Mouse (Mus musculus): Measurements from ENCODE around the gene Cox7c. TPM values are rescaled to one million over a fixed set of nuclear protein-coding genes. Genes with fewer than 3 reads are reported as not detected.
"Not testable (repeated sequence)": the region's sequence is repeated elsewhere in the genome, so short reads cannot be mapped to it uniquely, and the experiment has no call there.

Cox7c gene
- 586 and 642 TPM in 2 replicates for polyA plus RNA-seq (2015; fragmentation: Nextera tagmentation; extraction: Ambion mirVana)

DNA sequence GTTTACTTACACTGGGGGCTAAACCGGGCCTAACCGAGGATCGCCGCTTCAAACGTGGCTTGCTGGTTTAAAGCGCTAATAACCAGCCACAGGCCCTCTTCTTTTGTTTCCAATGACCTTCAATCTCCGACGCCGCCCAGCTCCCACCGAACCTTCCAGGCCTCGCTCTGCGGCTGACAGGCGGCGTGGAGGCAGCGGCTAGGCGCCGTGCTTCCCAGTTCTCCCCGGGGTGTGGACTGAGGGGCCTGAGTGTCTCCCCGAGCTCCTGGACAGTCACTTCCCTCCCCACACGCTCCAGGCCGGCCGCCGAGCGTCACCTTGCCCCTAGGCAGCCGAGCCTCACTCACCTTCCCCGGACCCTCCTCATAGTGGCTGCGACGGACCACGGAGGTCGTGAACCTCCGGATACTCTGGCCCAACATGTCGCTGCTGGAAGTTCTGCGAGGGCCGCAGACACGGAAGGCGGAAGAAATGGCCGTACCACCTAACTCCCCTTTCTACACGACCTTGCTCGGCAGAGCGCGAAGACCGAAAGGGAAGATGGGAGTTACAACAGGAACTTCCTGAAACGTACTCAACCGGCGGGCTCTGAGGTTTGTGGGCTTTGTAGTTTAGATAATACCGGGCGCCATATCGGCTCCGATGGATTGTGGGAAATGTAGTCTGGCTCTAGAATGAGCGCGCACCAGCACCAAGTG is at the start of gene Cox7c:
TSS of gene Cox7c (minus strand) at position 651 of the 698 bp plus-strand sequence.
- 1% methylated on average over 48 of the region's 51 CpGs for WGBS

DNA sequence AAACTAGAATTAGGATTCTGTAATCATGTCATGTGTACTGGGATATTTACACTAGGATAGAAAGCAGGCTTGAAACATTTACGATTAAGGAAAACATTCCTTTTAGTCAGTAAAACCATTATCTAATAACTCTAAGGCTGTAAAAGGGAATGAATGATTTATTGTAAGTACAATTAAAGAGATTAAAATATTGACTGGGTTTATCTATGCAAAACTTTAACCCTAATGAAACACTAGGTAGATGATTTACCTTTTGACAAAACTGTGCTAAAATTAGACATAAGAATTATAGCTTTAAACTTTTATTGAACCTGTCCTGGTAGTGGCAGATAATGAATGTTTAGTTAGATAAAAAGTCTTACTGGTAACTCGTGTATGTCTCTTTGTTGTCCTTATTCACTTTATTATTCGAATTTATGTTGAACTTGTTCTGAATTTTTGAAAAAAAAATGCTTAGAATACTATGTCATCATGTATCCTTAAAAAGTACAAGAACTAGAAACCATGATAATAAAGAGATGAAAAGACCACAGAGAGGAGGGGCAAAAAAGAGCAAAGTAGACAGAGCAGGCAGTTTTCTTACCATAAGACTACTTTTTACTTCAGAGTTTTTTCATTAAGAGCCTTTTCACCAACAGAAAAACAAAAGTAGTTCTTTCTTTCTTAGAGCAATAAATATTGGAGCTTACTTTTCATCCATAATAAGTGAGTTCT is 21.5 kb upstream of the Cox7c start:
- H3K4me3 ChIP-seq (ENCODE audit: low read length): no peak overlapping the region
- H3K9me3 ChIP-seq (ENCODE audit: control insufficient read depth, low read length): no peaks in the 10 kb centered on the region
- H3K4me2 ChIP-seq (ENCODE audit: low read depth, low read length): no peak overlapping the region
- 56% methylated on average over 3 of the region's 3 CpGs for WGBS
- H3K36me3 ChIP-seq (ENCODE audit: control insufficient read depth, insufficient read depth, low read length): no peaks in the 10 kb centered on the region
- H3K4me1 ChIP-seq (replicated peaks; ENCODE audit: control insufficient read depth, insufficient read depth, low read length): no peaks in the 10 kb centered on the region
- H3K9ac ChIP-seq (ENCODE audit: low read length): no peak overlapping the region
- H3K27me3 ChIP-seq (ENCODE audit: control insufficient read depth, insufficient read depth, low read depth, low read length): no peaks in the 10 kb centered on the region
- no peak for ATAC-seq (ENCODE audit: low read depth)
- H3K27ac ChIP-seq (ENCODE audit: low read length): no peak overlapping the region

More for the DNA sequence above, at the start of gene Cox7c:
- H3K4me2 ChIP-seq (ENCODE audit: low read depth, low read length): peak within 1 kb of the TSS; percentile 68
- ATAC-seq (ENCODE audit: low read depth): peak; percentile 100
- peaks cover 7% of the 10 kb centered on the region for H3K36me3 ChIP-seq (ENCODE audit: control insufficient read depth, insufficient read depth, low read length)
- H3K4me3 ChIP-seq (ENCODE audit: low read length): peak within 1 kb of the TSS; percentile 91
- no peaks in the 10 kb centered on the region for H3K9me3 ChIP-seq (ENCODE audit: control insufficient read depth, low read length)
- H3K27ac ChIP-seq (ENCODE audit: low read length): peak within 1 kb of the TSS; percentile 90
- H3K4me1 ChIP-seq (replicated peaks; ENCODE audit: control insufficient read depth, insufficient read depth, low read length): no peaks in the 10 kb centered on the region
- peak within 1 kb of the TSS; percentile 98 for H3K9ac ChIP-seq (ENCODE audit: low read length)
- no peaks in the 10 kb centered on the region for H3K27me3 ChIP-seq (ENCODE audit: control insufficient read depth, insufficient read depth, low read depth, low read length)

DNA sequence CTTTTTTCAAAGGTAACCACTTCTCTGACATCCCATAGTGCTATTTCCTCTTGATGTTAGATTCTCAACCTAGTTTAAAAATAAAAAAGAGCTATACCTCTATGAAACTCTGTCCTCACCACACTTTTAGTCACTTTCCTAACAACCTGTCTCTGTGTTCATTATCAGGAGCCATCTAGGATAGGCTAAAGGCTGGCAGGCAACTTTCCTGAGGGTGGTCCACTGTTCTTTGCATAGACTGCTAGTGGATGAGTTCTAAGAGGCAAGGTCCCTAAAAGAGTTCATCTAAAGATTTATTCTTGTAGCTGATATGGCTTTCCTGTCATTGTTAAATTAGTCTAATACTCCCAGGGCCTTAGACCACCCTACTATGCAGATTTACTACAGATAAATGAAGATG is 20.8 kb upstream of the Cox7c start:
- H3K4me3 ChIP-seq (ENCODE audit: low read length): no peak overlapping the region
- H3K4me2 ChIP-seq (ENCODE audit: low read depth, low read length): no peak overlapping the region
- H3K9ac ChIP-seq (ENCODE audit: low read length): no peak overlapping the region
- no peaks in the 10 kb centered on the region for H3K27me3 ChIP-seq (ENCODE audit: control insufficient read depth, insufficient read depth, low read depth, low read length)
- no peak for ATAC-seq (ENCODE audit: low read depth)
- no peaks in the 10 kb centered on the region for H3K9me3 ChIP-seq (ENCODE audit: control insufficient read depth, low read length)
- no peaks in the 10 kb centered on the region for H3K4me1 ChIP-seq (replicated peaks; ENCODE audit: control insufficient read depth, insufficient read depth, low read length)
- H3K27ac ChIP-seq (ENCODE audit: low read length): no peak overlapping the region
- no peaks in the 10 kb centered on the region for H3K36me3 ChIP-seq (ENCODE audit: control insufficient read depth, insufficient read depth, low read length)

DNA sequence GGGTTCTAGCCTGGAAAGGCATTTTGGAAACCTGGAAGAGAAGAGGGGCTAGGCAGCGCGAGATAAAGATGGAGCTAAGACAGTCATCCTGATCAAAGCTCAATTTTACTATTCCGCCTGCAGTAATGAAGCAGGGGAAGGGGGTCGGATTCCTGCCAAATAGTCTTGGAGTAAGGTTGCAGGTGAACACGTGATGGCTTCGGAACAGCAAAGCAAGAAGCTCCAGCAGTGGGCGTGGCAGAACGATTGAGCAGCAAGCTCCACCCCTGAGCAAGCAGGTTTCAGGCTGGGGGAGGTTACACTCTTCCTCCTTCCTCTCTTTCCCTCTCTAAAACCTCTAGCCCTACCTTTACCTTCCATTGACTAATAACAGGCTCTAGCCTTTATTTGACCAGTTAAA is 7.4 kb upstream of the Cox7c start:
- not testable (repeated sequence) for H3K27ac ChIP-seq (ENCODE audit: low read length); ATAC-seq (ENCODE audit: low read depth); H3K27me3 ChIP-seq (ENCODE audit: control insufficient read depth, insufficient read depth, low read depth, low read length); H3K4me1 ChIP-seq (replicated peaks; ENCODE audit: control insufficient read depth, insufficient read depth, low read length); H3K9me3 ChIP-seq (ENCODE audit: control insufficient read depth, low read length); H3K36me3 ChIP-seq (ENCODE audit: control insufficient read depth, insufficient read depth, low read length); H3K9ac ChIP-seq (ENCODE audit: low read length); H3K4me2 ChIP-seq (ENCODE audit: low read depth, low read length); H3K4me3 ChIP-seq (ENCODE audit: low read length)
- 25% methylated on average over 8 of the region's 8 CpGs for WGBS

GRCm38 (mm10) chr13:86004907-86005675 is 41.6 kb downstream of the Cox7c start:
- Histone ChIP-seq H3K9ac (ENCODE audit: low read length) (no peak overlapping the region), H3K9me3 (ENCODE audit: control insufficient read depth, low read length) (no peaks in the 10 kb centered on the region), H3K27ac (ENCODE audit: low read length) (no peak overlapping the region), H3K4me1 (replicated peaks; ENCODE audit: control insufficient read depth, insufficient read depth, low read length) (no peaks in the 10 kb centered on the region), H3K36me3 (ENCODE audit: control insufficient read depth, insufficient read depth, low read length) (no peaks in the 10 kb centered on the region), H3K4me3 (ENCODE audit: low read length) (no peak overlapping the region), H3K27me3 (ENCODE audit: control insufficient read depth, insufficient read depth, low read depth, low read length) (no peaks in the 10 kb centered on the region), H3K4me2 (ENCODE audit: low read depth, low read length) (no peak overlapping the region)
- ATAC-seq (ENCODE audit: low read depth): no peak
- 76% methylated on average over 7 of the region's 7 CpGs for WGBS

Data from lung, embryonic 16.5 days (tissue).